Mouse (Mus musculus) cerebellum, adult 9-10 months (tissue): ENCODE results near the gene Pno1.

Source experiments
- DNase-seq: peaks from one replicate; pipeline ENCODE4 v3.0.0; 2022

Gene Pno1

DNA sequence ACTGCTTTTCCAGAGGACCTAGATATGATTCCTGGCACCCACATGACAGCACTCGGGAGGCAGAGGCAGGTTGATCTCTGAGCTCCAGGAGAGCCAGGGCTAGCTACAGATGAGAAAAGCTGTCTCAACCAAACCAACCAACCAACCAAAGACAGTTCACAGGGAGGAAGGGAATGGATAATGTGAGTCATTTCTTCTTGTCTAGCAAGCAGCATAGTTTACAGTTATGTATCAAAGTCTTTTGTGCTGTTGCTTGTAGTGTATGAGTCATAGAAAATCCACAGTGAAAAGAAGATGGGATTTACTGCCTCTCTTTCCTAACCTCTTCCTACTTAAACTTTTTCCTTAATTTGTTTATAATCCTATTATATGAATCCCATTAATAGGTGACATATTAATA is 34.7 kb downstream of the Pno1 start:
- DNase-seq = no peak

DNA sequence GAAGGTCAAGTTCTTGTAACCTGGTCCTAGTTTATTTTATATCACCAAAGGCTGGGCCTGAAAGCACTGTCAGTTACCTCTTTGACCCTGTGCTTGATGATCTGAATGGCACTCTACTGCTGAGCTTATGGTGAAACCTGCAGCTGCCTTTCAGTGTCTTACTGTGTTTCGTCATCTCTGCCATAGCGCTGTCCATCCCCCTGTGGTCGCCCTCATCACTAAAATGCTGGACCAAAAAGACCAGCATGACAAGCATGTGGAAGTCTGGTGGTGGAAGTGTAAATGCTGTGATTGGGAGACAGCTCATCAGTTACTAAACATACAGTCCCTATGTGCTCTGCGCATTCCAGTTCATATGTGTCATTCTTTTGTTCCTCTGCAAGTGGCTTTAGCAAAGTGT is 39.1 kb downstream of the Pno1 start:
- no peak for DNase-seq

DNA sequence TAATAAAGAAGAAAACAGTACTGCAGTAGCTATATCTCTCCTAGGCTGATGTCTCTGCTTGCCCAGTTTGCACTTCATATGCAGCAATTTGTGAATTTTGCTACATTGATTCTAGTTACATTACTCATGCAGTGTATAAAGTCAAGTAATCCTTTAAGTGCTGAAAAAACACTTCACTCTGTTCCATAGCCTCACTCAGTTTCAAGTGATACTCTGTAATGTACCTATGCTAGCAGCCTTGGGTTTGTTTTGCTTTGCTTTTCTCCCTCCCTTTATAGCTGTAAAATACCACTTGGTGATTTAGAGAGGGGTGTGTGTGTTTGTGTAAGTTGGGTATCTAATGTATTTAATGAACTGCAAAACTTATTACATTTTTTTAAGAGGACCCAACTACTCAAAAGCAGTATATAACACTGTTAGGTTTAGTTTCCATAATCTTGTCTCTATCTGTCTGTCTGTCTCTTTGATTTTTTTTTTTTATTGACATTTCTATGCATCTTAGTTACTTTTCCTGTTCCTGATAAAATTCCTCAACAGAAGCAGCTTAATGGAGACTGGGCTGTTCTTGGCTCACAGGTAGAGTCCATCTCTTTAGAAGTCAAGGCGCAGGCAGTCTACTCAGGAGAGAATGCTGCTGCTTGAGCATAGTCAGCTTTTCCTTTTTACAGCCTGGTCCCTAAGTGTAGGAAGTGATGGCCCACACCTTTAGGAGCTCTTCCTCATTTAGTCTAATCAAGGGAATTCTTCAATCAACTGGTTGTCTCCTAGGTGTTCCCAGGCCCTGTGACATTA is 40.2 kb downstream of the Pno1 start:
- DNase-seq = no peak

DNA sequence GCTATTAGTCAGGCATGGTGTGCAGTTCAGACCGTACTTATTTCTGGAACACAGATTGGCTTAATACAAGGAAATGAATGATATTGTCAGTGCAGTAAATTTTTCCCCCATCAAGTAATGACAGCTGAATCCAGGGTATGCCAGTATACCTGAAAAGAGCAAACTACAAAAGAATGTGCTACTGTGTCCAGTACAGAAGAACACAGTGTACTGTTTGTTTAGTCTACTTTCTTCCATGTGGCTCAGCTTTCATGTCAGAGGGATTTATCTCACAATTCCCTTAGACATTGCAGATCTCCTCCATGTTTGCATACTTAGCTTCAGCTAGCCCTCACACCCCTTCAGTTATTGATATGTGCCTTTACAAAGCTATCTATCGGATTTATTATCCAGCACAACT is 42.1 kb downstream of the Pno1 start:
- no peak for DNase-seq

DNA sequence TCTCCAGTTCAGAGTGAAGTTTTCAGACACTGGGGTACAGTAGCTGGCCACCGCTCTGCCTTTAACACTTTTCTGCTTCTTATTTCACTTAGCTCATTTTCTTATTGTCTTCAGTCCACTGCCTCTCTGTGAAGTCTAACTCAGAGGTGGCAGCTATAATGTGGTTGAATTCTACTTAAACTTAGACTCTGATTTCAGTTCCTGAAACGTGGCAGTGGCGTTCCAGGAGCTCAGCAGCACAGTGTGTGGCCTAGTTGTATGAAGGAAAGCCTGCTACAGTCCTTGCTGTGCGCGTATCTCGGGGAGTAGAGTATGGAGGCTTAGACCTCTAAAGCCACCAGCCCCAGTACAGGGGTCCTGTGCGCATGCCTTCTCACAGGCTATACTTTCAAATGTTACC is 44.7 kb downstream of the Pno1 start:
- no peak for DNase-seq

DNA sequence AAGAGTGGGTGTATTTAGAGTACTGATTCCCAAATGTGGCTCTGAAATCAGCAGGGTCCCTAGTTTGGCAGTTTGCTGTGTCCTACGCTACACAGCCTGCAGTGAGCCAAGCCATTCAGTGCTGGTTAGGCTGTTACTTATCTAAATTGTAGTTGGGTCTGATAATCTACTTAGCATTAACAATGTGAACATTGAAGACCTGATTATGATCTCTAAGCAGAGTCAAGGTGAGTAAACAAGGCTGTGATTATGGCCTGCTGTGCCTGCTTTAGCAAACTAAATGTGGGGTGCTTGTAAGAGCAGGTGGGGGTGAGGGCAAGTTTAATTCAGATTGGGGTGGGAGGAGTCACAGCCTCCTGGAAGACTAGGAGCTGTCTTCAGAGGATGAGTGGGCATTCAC is 47.4 kb downstream of the Pno1 start:
- DNase-seq = no peak

DNA sequence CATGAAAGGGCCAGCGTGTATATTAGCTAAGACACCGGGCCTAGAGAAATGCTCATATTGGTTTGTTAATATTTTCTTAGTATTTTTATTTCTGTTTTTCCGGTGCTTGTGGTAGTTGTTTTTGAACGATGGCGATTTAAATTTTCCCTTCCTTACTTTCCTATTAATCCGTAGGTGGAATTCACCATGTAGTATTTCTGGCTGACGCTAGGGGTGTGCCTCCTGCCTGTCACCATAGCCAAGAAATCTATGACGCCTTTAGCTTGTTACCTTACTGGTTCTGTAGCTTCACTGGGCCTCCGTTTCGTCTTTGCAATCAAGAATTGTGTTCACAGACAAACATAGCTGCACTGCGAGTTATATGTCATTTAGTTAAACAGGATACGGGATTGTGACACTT is 51.1 kb downstream of the Pno1 start:
- peak; percentile 83 for DNase-seq

DNA sequence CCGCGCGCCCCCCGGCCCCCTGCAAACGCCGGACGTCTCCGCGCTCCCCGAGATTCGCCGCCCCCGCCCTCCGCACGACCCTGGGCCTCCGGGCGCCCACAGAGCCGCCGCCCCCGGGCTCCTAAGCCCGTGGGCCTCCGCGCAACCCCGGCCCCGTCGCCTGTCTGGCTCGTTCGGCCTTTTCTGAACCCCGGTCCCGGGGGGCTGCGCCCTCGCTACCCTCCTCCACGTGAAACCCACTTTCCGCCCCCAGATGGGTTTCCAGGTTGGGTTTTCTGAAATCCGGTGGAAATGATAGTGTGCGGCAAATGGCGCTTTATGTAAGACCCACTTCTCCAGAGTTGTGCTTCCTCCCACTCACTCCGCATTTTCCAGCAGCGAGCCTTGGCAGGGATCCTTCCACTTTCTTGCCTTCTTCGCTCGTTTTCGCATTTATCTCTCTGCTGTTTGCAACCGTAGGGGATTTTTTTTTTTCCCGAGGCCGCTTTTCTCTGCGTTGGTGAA is 51.6 kb downstream of the Pno1 start:
- peak; percentile 68 for DNase-seq

DNA sequence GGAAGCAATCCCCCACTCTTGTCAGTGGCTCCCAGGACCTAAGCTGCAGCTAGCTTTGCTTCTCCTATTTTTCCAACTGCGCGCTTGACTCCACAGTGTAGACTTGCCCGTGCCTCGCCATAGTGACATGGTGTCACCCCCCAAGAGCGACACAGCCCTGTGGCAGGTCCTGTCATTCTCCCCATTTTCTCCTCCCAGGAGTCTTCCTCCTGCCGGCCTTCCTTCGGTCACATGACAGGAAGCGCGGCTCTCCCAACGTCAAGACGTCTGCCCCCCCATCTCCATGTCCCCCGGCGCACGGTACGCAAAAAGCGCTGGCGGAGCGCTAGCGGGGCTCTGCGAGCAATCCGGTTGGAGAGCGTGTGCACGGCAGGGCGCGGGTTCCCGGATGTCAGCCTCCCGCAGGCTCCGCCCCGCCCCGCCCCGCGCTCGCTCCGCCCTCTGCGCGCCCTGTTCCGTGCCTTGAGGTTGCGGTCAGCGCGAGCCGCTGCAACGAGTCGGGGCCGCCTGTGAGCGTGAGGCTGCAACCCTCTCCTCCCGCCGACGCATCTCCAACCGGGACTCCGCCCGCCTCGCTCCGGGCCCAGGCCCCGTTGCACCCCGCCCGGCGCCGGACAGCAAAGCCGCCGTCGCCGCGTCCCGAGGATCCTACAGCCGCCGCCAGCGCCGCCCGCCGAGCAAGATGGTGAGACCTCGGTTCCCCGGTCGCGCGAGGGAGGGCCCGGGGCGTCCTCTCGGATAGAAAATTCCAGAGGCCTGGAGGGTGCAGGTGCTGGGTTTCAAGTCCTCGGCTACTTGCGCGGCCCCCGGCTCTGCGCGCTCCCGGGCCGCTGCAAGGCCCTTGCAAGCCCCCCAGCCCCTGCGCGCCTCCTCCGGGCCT is 52.3 kb downstream of the Pno1 start, which contains the start of gene Ppp3r1:
Gene Ppp3r1, plus strand, starts transcription at position 406 of the 880 bp plus-strand sequence.
- DNase-seq = peak; percentile 96
